Mouse (Mus musculus): ENCODE measurements around the gene Acsm4. TPM values are rescaled to one million over a fixed set of nuclear protein-coding genes. Genes with fewer than 3 reads are reported as not detected.

The Acsm4 gene
- total and polyA plus RNA-seq, 3 experiments: not detected

GRCm38 (mm10) chr7:119667893-119668292 is 21.9 kb upstream of the Acsm4 start:
- Histone ChIP-seq H3K36me3 (ENCODE audit: control insufficient read depth in 1 of 2, insufficient read depth in 2 of 2, low read length in 2 of 2) (no peaks in the 10 kb centered on the region), H3K9me3 (replicated peaks; ENCODE audit: insufficient read depth, low read length) (no peaks in the 10 kb centered on the region), H3K4me3 (ENCODE audit: control insufficient read depth in 1 of 2, insufficient read depth in 1 of 2, low read depth in 2 of 2, low read length in 2 of 2) (no peak overlapping the region), H3K27ac (ENCODE audit: control insufficient read depth, low read depth, low read length) (no peak overlapping the region), H3K9ac (ENCODE audit: control insufficient read depth, low read depth, low read length, poor library complexity, severe bottlenecking) (no peak overlapping the region), H3K4me1 (ENCODE audit: control insufficient read depth in 1 of 2, insufficient read depth in 2 of 2, low read length in 2 of 2) (no peaks in the 10 kb centered on the region), H3K79me2 (ENCODE audit: control insufficient read depth, insufficient read depth, low read length, poor library complexity) (no peaks in the 10 kb centered on the region), H3K27me3 (ENCODE audit: control insufficient read depth in 1 of 2, insufficient read depth in 2 of 2, low read length in 2 of 2) (no peaks in the 10 kb centered on the region)
- no peak for TF ChIP-seq NRF1 (IDR thresholded peaks at IDR 0.05; ENCODE audit: insufficient read depth, low read depth, low read length, poor library complexity, severe bottlenecking)
- no peak for TF ChIP-seq MEF2A (IDR thresholded peaks at IDR 0.05; ENCODE audit: extremely low read depth, insufficient replicate concordance, low read depth, low read length, poor library complexity, severe bottlenecking)
- TF ChIP-seq BHLHE40 (IDR thresholded peaks at IDR 0.05; ENCODE audit: borderline replicate concordance, low read depth, low read length): no peak
- no peak for TF ChIP-seq EP300 (IDR thresholded peaks at IDR 0.05; ENCODE audit: low read depth in 1 of 2, low read length in 2 of 2)
- no peak for TF ChIP-seq JUND (IDR thresholded peaks at IDR 0.05; ENCODE audit: low read depth, low read length)
- no peak for TF ChIP-seq GATA1 (IDR thresholded peaks at IDR 0.05; ENCODE audit: low read depth, low read length)
- TF ChIP-seq USF2 (IDR thresholded peaks at IDR 0.05; ENCODE audit: borderline replicate concordance in 1 of 2, insufficient read depth in 1 of 2, low read depth in 1 of 2, low read length in 2 of 2): no peak
- no peak for TF ChIP-seq CHD2 (IDR thresholded peaks at IDR 0.05; ENCODE audit: low read length)
- TF ChIP-seq ETS1 (IDR thresholded peaks at IDR 0.05; ENCODE audit: low read depth, low read length): no peak
- TF ChIP-seq SIN3A (IDR thresholded peaks at IDR 0.05; ENCODE audit: low read length): no peak
- no peak for TF ChIP-seq KAT2A (conservative IDR thresholded peaks at IDR 0.05; ENCODE audit: low read depth, low read length)
- no peak for TF ChIP-seq E2F4 (IDR thresholded peaks at IDR 0.05; ENCODE audit: borderline replicate concordance, low read depth, low read length)
- TF ChIP-seq CTCF (IDR thresholded peaks at IDR 0.05 in 2 of 3, conservative IDR thresholded peaks at IDR 0.05 in 1 of 3; ENCODE audit: control insufficient read depth in 1 of 3, insufficient read depth in 1 of 3, low read depth in 2 of 3, low read length in 3 of 3, poor library complexity in 1 of 3, severe bottlenecking in 1 of 3): no peak
- TF ChIP-seq CHD1 (IDR thresholded peaks at IDR 0.05; ENCODE audit: low read depth, low read length): no peak
- no peak for TF ChIP-seq ZKSCAN1 (IDR thresholded peaks at IDR 0.05; ENCODE audit: low read depth, low read length)
- TF ChIP-seq SMC3 (IDR thresholded peaks at IDR 0.05; ENCODE audit: low read depth, low read length): no peak
- no peak for TF ChIP-seq TBP (IDR thresholded peaks at IDR 0.05; ENCODE audit: low read depth, low read length)
- no peak for TF ChIP-seq MAFK (IDR thresholded peaks at IDR 0.05; ENCODE audit: borderline replicate concordance, low read depth, low read length)
- DNase-seq (ENCODE audit: low read depth, low spot score): no peak

- H3K9ac ChIP-seq (ENCODE audit: control insufficient read depth, low read depth, low read length, poor library complexity, severe bottlenecking): no peak overlapping the region
- no peaks in the 10 kb centered on the region for H3K4me1 ChIP-seq (ENCODE audit: control insufficient read depth in 1 of 2, insufficient read depth in 2 of 2, low read length in 2 of 2)
- no peaks in the 10 kb centered on the region for H3K36me3 ChIP-seq (ENCODE audit: control insufficient read depth in 1 of 2, insufficient read depth in 2 of 2, low read length in 2 of 2)
- H3K27ac ChIP-seq (ENCODE audit: control insufficient read depth, low read depth, low read length): no peak overlapping the region
- no peaks in the 10 kb centered on the region for H3K9me3 ChIP-seq (replicated peaks; ENCODE audit: insufficient read depth, low read length)
- no peak for DNase-seq (ENCODE audit: low read depth, low spot score)
- H3K27me3 ChIP-seq (ENCODE audit: control insufficient read depth in 1 of 2, insufficient read depth in 2 of 2, low read length in 2 of 2): no peaks in the 10 kb centered on the region
- no peaks in the 10 kb centered on the region for H3K79me2 ChIP-seq (ENCODE audit: control insufficient read depth, insufficient read depth, low read length, poor library complexity)
- no peak overlapping the region for H3K4me3 ChIP-seq (ENCODE audit: control insufficient read depth in 1 of 2, insufficient read depth in 1 of 2, low read depth in 2 of 2, low read length in 2 of 2)
- TF ChIP-seq RAD21 (IDR thresholded peaks at IDR 0.05; ENCODE audit: low read depth, low read length): no peak
- no peak for TF ChIP-seq POLR2A (IDR thresholded peaks at IDR 0.05; ENCODE audit: control insufficient read depth in 1 of 2, insufficient read depth in 1 of 2, low read depth in 1 of 2, low read length in 2 of 2, poor library complexity in 1 of 2)
- TF ChIP-seq USF1 (IDR thresholded peaks at IDR 0.05; ENCODE audit: low read depth, low read length): no peak
- TF ChIP-seq TBP (IDR thresholded peaks at IDR 0.05; ENCODE audit: low read depth, low read length): no peak
- no peak for TF ChIP-seq ZMIZ1 (IDR thresholded peaks at IDR 0.05; ENCODE audit: low read depth, low read length)
- no peak for TF ChIP-seq NELFE (IDR thresholded peaks at IDR 0.05; ENCODE audit: low read depth, low read length)
- TF ChIP-seq TCF12 (IDR thresholded peaks at IDR 0.05; ENCODE audit: low read depth, low read length): no peak
- TF ChIP-seq MAZ (IDR thresholded peaks at IDR 0.05; ENCODE audit: low read depth, low read length): no peak
- no peak for TF ChIP-seq KAT2A (conservative IDR thresholded peaks at IDR 0.05; ENCODE audit: low read depth, low read length)
- no peak for TF ChIP-seq ZNF384 (IDR thresholded peaks at IDR 0.05; ENCODE audit: low read depth, low read length)
- TF ChIP-seq MAX (IDR thresholded peaks at IDR 0.05; ENCODE audit: low read length): no peak
- TF ChIP-seq USF2 (IDR thresholded peaks at IDR 0.05; ENCODE audit: borderline replicate concordance in 1 of 2, insufficient read depth in 1 of 2, low read depth in 1 of 2, low read length in 2 of 2): no peak
- TF ChIP-seq GABPA (IDR thresholded peaks at IDR 0.05; ENCODE audit: low read depth, low read length): no peak
- TF ChIP-seq POLR2AphosphoS2 (IDR thresholded peaks at IDR 0.05; ENCODE audit: low read length): no peak
- no peak for TF ChIP-seq BHLHE40 (IDR thresholded peaks at IDR 0.05; ENCODE audit: borderline replicate concordance, low read depth, low read length)
- TF ChIP-seq ZKSCAN1 (IDR thresholded peaks at IDR 0.05; ENCODE audit: low read depth, low read length): no peak
- no peak for TF ChIP-seq UBTF (IDR thresholded peaks at IDR 0.05; ENCODE audit: borderline replicate concordance, insufficient read depth, low read depth, low read length)
- no peak for TF ChIP-seq MYC (IDR thresholded peaks at IDR 0.05; ENCODE audit: low read depth, low read length)
- TF ChIP-seq ELF1 (IDR thresholded peaks at IDR 0.05; ENCODE audit: low read depth, low read length): no peak
Measured at GRCm38 (mm10) chr7:119670395-119670794, 19.4 kb upstream of the Acsm4 start.
